Mouse (Mus musculus) lung, embryonic 16.5 days (tissue): Measurements from ENCODE around the gene Kpna7. TPM values are rescaled to one million over a fixed set of nuclear protein-coding genes. Genes with fewer than 3 reads are reported as not detected.
"Not testable (repeated sequence)": the region's sequence is repeated elsewhere in the genome, so short reads cannot be mapped to it uniquely, and the experiment has no call there.

Source experiments
- ATAC-seq: fragments of 200-750 bp; cut with Nextera tagmentation; 2 replicates; pipeline ENCODE4 v1.8.0; 2017; ENCODE audit warnings: low read depth, mild to moderate bottlenecking, moderate library complexity
- H3K27ac ChIP-seq: fragments of 300-500 bp; sonication (generic); 2 replicates; pipeline ENCODE4 v1.5.1; 2014; ENCODE audit warnings: mild to moderate bottlenecking, control low read depth, low read length
- H3K27me3 ChIP-seq: fragments of 300-500 bp; sonication (generic); 2 replicates; pipeline ENCODE4 v1.6.1; 2014; ENCODE audit warnings: low read depth, low read length, mixed read lengths; ENCODE audit not compliant: control insufficient read depth, insufficient read depth
- H3K36me3 ChIP-seq: fragments of 300-500 bp; sonication (generic); 2 replicates; pipeline ENCODE4 v1.6.1; 2014; ENCODE audit warnings: low read length; ENCODE audit not compliant: control insufficient read depth, insufficient read depth
- H3K4me1 ChIP-seq: fragments of 300-500 bp; sonication (generic); replicated peaks from 2 replicates; pipeline ENCODE4 v1.6.1; 2014; ENCODE audit warnings: low read length, mixed read lengths; ENCODE audit not compliant: control insufficient read depth, insufficient read depth
- H3K4me2 ChIP-seq: fragments of 300-500 bp; sonication (generic); 2 replicates; pipeline ENCODE4 v1.6.1; 2014; ENCODE audit warnings: low read depth, low read length, control low read depth
- H3K4me3 ChIP-seq: fragments of 300-500 bp; sonication (generic); 2 replicates; pipeline ENCODE4 v1.5.1; 2014; ENCODE audit warnings: mild to moderate bottlenecking, low read length, control low read depth
- H3K9ac ChIP-seq: fragments of 300-500 bp; sonication (generic); 2 replicates; pipeline ENCODE4 v1.6.1; 2014; ENCODE audit warnings: low read length, control low read depth
- H3K9me3 ChIP-seq: fragments of 300-500 bp; sonication (generic); 2 replicates; pipeline ENCODE4 v1.6.1; 2016; ENCODE audit warnings: low read length; ENCODE audit not compliant: control insufficient read depth
- WGBS: fragments of 180-500 bp; shearing (Covaris S2); extraction: QIAGEN DNeasy Blood & Tissue Kit; methylation state at CpG from one replicate; pipeline ENCODE4 v1.1.7; 2014; 5-methylcytosine and 5-hydroxymethylcytosine counted together
- polyA plus RNA-seq: library from polyadenylated mRNA; unstranded; fragments of >200 nt; fragmentation: Nextera tagmentation; extraction: Ambion mirVana; gene quantifications from 2 replicates; pipeline ENCODE4 v1.2.1, GENCODE M21; 2015

Kpna7 gene
- polyA plus RNA-seq, 1 experiment from 2014 or later = not detected

- H3K27ac ChIP-seq = no peak overlapping the region
- H3K9me3 ChIP-seq = no peaks in the 10 kb centered on the region
- no peak overlapping the region for H3K9ac ChIP-seq
- no peaks in the 10 kb centered on the region for H3K4me1 ChIP-seq
- H3K4me3 ChIP-seq = no peak overlapping the region
- WGBS = 90% methylated on average over 1 of the region's 1 CpGs
- no peaks in the 10 kb centered on the region for H3K36me3 ChIP-seq
- no peak for ATAC-seq
- H3K27me3 ChIP-seq = no peaks in the 10 kb centered on the region
- H3K4me2 ChIP-seq = no peak overlapping the region
Measured at GRCm38 (mm10) chr5:145064765-145065340, 19.0 kb downstream of the Kpna7 start.

- H3K4me2 ChIP-seq = no peak overlapping the region
- no peaks in the 10 kb centered on the region for H3K27me3 ChIP-seq
- H3K9ac ChIP-seq = no peak overlapping the region
- peak; percentile 71 for ATAC-seq
- H3K36me3 ChIP-seq = no peaks in the 10 kb centered on the region
- no peaks in the 10 kb centered on the region for H3K9me3 ChIP-seq
- 71% methylated on average over 2 of the region's 2 CpGs for WGBS
- H3K4me1 ChIP-seq = no peaks in the 10 kb centered on the region
- H3K4me3 ChIP-seq = no peak overlapping the region
- no peak overlapping the region for H3K27ac ChIP-seq
Measured at GRCm38 (mm10) chr5:145059524-145059923, 24.3 kb downstream of the Kpna7 start.

GRCm38 (mm10) chr5:145058722-145059121 is 25.1 kb downstream of the Kpna7 start:
- H3K27me3 ChIP-seq = no peaks in the 10 kb centered on the region
- H3K9ac ChIP-seq = no peak overlapping the region
- no peak overlapping the region for H3K27ac ChIP-seq
- WGBS = 89% methylated on average over 7 of the region's 7 CpGs
- no peak overlapping the region for H3K4me2 ChIP-seq
- no peak overlapping the region for H3K4me3 ChIP-seq
- H3K4me1 ChIP-seq = no peaks in the 10 kb centered on the region
- no peaks in the 10 kb centered on the region for H3K36me3 ChIP-seq
- ATAC-seq = no peak
- no peaks in the 10 kb centered on the region for H3K9me3 ChIP-seq

- Histone ChIP-seq H3K27ac (no peak overlapping the region), H3K4me2 (no peak overlapping the region), H3K4me1 (no peaks in the 10 kb centered on the region), H3K36me3 (no peaks in the 10 kb centered on the region), H3K9ac (no peak overlapping the region), H3K27me3 (no peaks in the 10 kb centered on the region), H3K9me3 (no peaks in the 10 kb centered on the region), H3K4me3 (no peak overlapping the region)
- no peak for ATAC-seq
- whole genome bisulfite sequencing = 84% methylated on average over 8 of the region's 8 CpGs
Measured at GRCm38 (mm10) chr5:145057907-145058306, 25.9 kb downstream of the Kpna7 start.

- H3K4me2 ChIP-seq = not testable (repeated sequence)
Measured at GRCm38 (mm10) chr5:145054187-145054586, 29.6 kb downstream of the Kpna7 start.

GRCm38 (mm10) chr5:145042690-145043089 is 41.1 kb downstream of the Kpna7 start, which contains the start of gene 1700018F24Rik:
TSS of gene 1700018F24Rik (plus strand) at chr5:145042990.
- H3K36me3 ChIP-seq, H3K27me3 ChIP-seq, H3K4me2 ChIP-seq, H3K27ac ChIP-seq, H3K4me3 ChIP-seq, H3K9me3 ChIP-seq, ATAC-seq, H3K9ac ChIP-seq, H3K4me1 ChIP-seq: not testable (repeated sequence)
- WGBS = 41% methylated on average over 2 of the region's 3 CpGs

More at GRCm38 (mm10) chr5:145054187-145054586, 29.6 kb downstream of the Kpna7 start:
- H3K27ac ChIP-seq, H3K4me1 ChIP-seq, H3K4me3 ChIP-seq, H3K9me3 ChIP-seq, H3K36me3 ChIP-seq, ATAC-seq, H3K9ac ChIP-seq, H3K27me3 ChIP-seq: not testable (repeated sequence)
- WGBS = 37% methylated on average over 3 of the region's 3 CpGs

GRCm38 (mm10) chr5:145041628-145042027 is 42.2 kb downstream of the Kpna7 start:
- Histone ChIP-seq H3K27me3 (no peaks in the 10 kb centered on the region), H3K27ac (no peak overlapping the region), H3K9me3 (no peaks in the 10 kb centered on the region), H3K4me3 (no peak overlapping the region), H3K9ac (no peak overlapping the region), H3K4me2 (no peak overlapping the region), H3K4me1 (no peaks in the 10 kb centered on the region), H3K36me3 (no peaks in the 10 kb centered on the region)
- WGBS = 37% methylated on average over 4 of the region's 4 CpGs
- ATAC-seq = no peak

- not testable (repeated sequence) for H3K4me3 ChIP-seq, H3K9ac ChIP-seq, H3K27ac ChIP-seq, H3K4me1 ChIP-seq, H3K4me2 ChIP-seq, H3K27me3 ChIP-seq, H3K9me3 ChIP-seq, H3K36me3 ChIP-seq, ATAC-seq
- 68% methylated on average over 5 of the region's 5 CpGs for WGBS
Measured at GRCm38 (mm10) chr5:145032391-145032790, 51.4 kb downstream of the Kpna7 start, which contains the start of gene Gm4871. TSS of gene Gm4871 (minus strand) at chr5:145032754.

GRCm38 (mm10) chr5:145030476-145030875 is 53.4 kb downstream of the Kpna7 start:
- 55% methylated on average over 1 of the region's 1 CpGs for WGBS
- H3K4me1 ChIP-seq = not testable (repeated sequence)

GRCm38 (mm10) chr5:145020712-145021111 is 63.1 kb downstream of the Kpna7 start:
- not testable (repeated sequence) for H3K4me2 ChIP-seq, H3K9ac ChIP-seq, H3K27me3 ChIP-seq, ATAC-seq, H3K9me3 ChIP-seq, H3K36me3 ChIP-seq, H3K27ac ChIP-seq, H3K4me3 ChIP-seq, H3K4me1 ChIP-seq
- WGBS = 8% methylated on average over 1 of the region's 1 CpGs

More at GRCm38 (mm10) chr5:145030476-145030875, 53.4 kb downstream of the Kpna7 start:
- H3K27ac ChIP-seq, H3K9ac ChIP-seq, ATAC-seq, H3K27me3 ChIP-seq, H3K36me3 ChIP-seq, H3K4me3 ChIP-seq, H3K4me2 ChIP-seq, H3K9me3 ChIP-seq: not testable (repeated sequence)
